Mouse (Mus musculus) bone marrow macrophage, adult 2 months (primary cell): Measurements from ENCODE around the gene Sgk1.

Experiments
- CTCF ChIP-seq: IDR thresholded peaks from 2 replicates; pipeline ENCODE4 v1.5.1; 2012; ENCODE audit warnings: low read depth, mild to moderate bottlenecking, low read length, moderate library complexity
- POLR2A ChIP-seq: IDR thresholded peaks from 2 replicates; pipeline ENCODE4 v1.6.1; 2012; ENCODE audit warnings: mild to moderate bottlenecking, low read depth, low read length, borderline replicate concordance

- TF ChIP-seq POLR2A (no peak), CTCF (no peak)
Observed at GRCm38 (mm10) chr10:21884534-21884933, 2.5 kb downstream of the Sgk1 start.
